Mouse (Mus musculus): ENCODE data around the gene Rnf39. TPM values are rescaled to one million over a fixed set of nuclear protein-coding genes. Genes with fewer than 3 reads are reported as not detected.
"Not testable (repeated sequence)": the region's sequence is repeated elsewhere in the genome, so short reads cannot be mapped to it uniquely, and the experiment has no call there.

Rnf39 gene
- polyA plus RNA-seq, 1 experiment from 2014 or later, result 1.1 TPM

DNA sequence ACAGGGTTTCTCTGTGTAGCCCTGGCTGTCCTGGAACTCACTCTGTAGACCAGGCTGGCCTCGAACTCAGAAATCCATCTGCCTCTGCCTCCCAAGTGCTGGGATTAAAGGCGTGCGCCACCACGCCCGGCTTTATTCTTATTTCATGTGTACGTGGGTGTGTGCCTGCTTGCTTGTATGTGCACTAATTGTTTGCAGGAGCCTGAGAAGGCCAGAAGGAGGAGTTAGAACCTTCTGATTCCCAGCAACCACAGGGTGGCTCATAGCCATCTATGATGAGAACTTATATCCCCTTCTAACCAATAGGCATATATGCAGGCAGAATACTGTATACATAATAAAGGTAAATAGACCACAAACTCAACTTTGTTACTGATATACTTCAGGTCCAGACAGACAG lies 47.9 kb downstream of the Rnf39 start:
- not testable (repeated sequence) for H3K9me3 ChIP-seq; H3K9ac ChIP-seq; H3K4me3 ChIP-seq; H3K27ac ChIP-seq; H3K4me2 ChIP-seq; H3K4me1 ChIP-seq; H3K36me3 ChIP-seq; ATAC-seq (ENCODE audit: borderline replicate concordance, extremely low read depth, low FRiP score, low TSS enrichment)
- H3K27me3 ChIP-seq, result peaks cover 30% of the 10 kb centered on the region
- WGBS, result 93% methylated on average over 6 of the region's 6 CpGs

DNA sequence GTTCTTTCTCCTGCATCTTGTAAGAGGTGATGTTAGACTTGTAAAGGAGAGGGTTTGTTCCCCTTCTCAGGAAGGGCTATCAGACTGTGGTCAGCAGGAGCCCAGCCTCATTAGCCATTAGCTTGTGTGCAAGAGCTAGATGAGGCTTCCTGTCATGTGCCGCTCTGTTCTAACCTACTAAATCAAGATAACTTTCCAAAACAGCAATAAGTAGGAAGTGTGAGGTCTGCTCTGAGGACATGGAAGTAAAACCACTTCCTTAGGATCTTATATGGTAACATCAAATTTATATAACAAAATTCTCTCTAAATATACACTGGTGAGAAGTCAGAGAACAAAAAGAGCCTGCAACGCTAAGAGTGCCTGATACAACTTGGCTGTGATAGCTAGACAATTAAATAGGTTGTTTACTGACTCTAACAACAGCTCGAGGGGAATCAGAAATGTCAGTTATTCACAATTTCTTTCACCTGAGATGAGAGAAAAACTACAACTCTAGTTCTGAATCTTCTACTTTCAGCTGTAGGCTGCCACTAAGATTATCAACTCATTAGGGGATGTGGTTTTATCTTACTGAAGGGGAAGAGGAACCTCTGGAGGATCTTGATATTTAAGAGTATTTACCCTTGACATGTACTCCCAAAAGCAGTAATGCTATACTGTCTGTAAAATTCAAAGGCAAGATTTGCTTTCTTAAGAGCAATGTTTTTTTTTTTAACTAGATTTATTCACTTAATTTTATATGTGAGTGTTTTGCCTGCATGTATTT lies 49.8 kb downstream of the Rnf39 start:
- Histone ChIP-seq H3K36me3 (no peaks in the 10 kb centered on the region), H3K27ac (no peak overlapping the region), H3K27me3 (peaks cover 23% of the 10 kb centered on the region), H3K4me1 (no peaks in the 10 kb centered on the region), H3K4me2 (no peak overlapping the region), H3K9ac (no peak overlapping the region), H3K9me3 (no peaks in the 10 kb centered on the region), H3K4me3 (no peak overlapping the region)
- WGBS, result 47% methylated on average over 3 of the region's 3 CpGs
- ATAC-seq (ENCODE audit: borderline replicate concordance, extremely low read depth, low FRiP score, low TSS enrichment), result no peak

DNA sequence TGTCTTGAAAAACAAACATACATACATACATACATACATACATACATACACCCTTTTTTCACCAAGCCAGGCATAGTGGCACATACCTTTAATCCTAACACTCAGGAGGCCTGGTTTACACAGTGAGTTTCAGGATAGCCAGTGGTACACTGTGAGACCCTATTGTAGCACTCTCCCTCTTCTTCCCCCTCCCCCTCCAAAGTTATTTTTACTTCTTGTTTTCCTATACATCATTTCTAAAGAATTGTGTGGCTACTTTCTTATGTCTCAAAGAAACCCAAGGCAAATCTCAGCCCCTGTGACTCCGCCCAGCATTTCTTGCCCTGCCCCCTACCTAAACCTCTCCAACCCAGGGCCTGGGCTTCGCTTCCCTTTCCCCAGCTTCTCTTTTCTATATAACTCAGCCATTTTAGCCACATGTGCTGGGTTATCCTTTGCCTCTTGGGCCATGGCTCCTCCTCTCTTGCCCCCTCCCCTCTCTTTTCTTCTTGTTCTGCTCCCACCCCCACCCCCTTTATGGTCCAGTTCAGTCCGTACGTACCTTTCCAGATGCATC lies 51.1 kb downstream of the Rnf39 start:
- peaks cover 10% of the 10 kb centered on the region for H3K27me3 ChIP-seq
- no peaks in the 10 kb centered on the region for H3K9me3 ChIP-seq
- H3K9ac ChIP-seq, result no peak overlapping the region
- H3K4me3 ChIP-seq, result no peak overlapping the region
- no peak overlapping the region for H3K27ac ChIP-seq
- H3K4me2 ChIP-seq, result no peak overlapping the region
- no peak for ATAC-seq (ENCODE audit: borderline replicate concordance, extremely low read depth, low FRiP score, low TSS enrichment)
- no peaks in the 10 kb centered on the region for H3K36me3 ChIP-seq
- H3K4me1 ChIP-seq, result no peaks in the 10 kb centered on the region
- WGBS, result 91% methylated on average over 4 of the region's 4 CpGs

DNA sequence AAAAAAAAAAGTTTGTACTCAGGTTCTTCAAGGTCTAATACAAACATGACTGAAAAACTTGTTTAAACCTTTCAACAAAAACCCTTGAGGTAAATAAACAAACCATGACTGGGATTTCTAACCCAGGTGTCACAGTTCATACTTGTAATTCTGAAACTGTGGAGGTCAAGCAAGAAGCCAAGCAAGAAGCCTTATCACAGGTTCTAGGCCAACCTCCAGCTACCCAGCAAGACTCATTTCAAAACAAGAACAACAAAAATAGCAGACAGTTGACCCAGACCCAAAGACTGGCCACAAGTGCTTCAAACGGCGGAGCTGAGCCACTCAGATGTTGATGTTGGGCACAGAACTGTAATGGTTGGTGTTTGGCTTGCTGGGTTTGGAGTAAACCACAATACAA lies 51.8 kb downstream of the Rnf39 start:
- Histone ChIP-seq H3K27me3 (peaks cover 3% of the 10 kb centered on the region), H3K4me1 (no peaks in the 10 kb centered on the region), H3K4me3 (no peak overlapping the region), H3K27ac (no peak overlapping the region), H3K36me3 (no peaks in the 10 kb centered on the region), H3K9me3 (no peaks in the 10 kb centered on the region), H3K4me2 (no peak overlapping the region), H3K9ac (no peak overlapping the region)
- no peak for ATAC-seq (ENCODE audit: borderline replicate concordance, extremely low read depth, low FRiP score, low TSS enrichment)
- 87% methylated on average over 2 of the region's 2 CpGs for WGBS

DNA sequence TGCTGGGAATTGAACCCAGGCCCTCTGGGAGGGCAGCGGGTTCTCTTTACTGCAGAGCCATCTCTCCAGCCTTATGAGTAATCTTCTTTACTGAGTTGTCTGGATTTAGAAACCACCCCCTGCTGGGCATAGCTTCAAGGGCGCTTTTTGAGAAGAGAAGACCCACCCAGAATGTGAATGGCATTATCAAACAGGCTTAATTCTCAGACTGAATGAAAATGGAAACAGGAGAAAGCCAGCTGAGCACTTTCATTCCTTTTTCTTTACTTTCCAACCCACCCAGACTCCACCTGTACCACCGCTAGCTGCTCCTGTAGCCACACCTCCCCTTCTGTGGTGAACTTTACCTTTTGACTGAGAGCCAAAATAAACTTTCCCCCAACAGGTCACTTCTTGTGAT lies 52.7 kb downstream of the Rnf39 start:
- no peaks in the 10 kb centered on the region for H3K27me3 ChIP-seq
- no peak for ATAC-seq (ENCODE audit: borderline replicate concordance, extremely low read depth, low FRiP score, low TSS enrichment)
- no peak overlapping the region for H3K9ac ChIP-seq
- no peaks in the 10 kb centered on the region for H3K4me1 ChIP-seq
- no peak overlapping the region for H3K4me2 ChIP-seq
- WGBS, result 62% methylated on average over 3 of the region's 3 CpGs
- no peaks in the 10 kb centered on the region for H3K36me3 ChIP-seq
- no peak overlapping the region for H3K27ac ChIP-seq
- H3K9me3 ChIP-seq, result no peaks in the 10 kb centered on the region
- no peak overlapping the region for H3K4me3 ChIP-seq

DNA sequence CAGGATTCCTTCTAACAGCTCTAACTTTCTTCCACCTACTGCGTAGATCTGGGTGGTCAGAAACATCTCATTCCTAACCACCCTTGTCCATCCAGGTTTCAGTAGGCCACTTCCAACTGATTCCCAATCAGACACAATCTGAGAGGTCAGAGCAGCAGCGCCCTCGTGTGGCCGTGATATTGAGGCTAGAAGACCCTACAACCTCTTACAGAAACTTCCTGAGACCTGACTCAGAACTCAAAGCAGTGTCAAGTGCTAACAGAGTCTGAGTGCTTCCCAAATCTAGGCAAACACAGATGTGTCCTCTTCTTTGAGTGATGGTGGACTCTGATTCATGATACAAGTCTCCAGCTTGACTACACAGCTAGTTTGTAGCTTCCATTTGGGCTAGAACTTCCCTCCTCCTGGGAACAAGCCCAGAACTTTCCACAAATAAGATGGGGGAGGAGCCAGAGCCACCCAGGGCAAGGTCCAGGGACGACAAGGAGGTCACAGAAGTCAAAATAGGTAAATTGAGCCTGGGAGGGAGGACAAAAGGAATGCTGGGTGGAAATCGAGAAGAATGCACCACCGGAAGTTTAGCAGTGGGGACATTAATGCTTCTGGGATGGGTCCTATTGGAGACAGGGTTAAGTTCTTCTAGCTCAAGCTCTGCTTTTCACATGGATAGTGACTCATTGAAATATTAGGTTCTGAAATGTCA lies 54.5 kb downstream of the Rnf39 start:
- H3K4me1 ChIP-seq, result peaks cover 3% of the 10 kb centered on the region; the same call in 1 of the 2 replicates
- no peaks in the 10 kb centered on the region for H3K27me3 ChIP-seq
- no peaks in the 10 kb centered on the region for H3K36me3 ChIP-seq
- H3K9ac ChIP-seq, result no peak overlapping the region
- H3K9me3 ChIP-seq, result no peaks in the 10 kb centered on the region
- no peak overlapping the region for H3K4me2 ChIP-seq
- ATAC-seq (ENCODE audit: borderline replicate concordance, extremely low read depth, low FRiP score, low TSS enrichment), result no peak
- no peak overlapping the region for H3K4me3 ChIP-seq
- WGBS, result 27% methylated on average over 7 of the region's 7 CpGs
- H3K27ac ChIP-seq, result no peak overlapping the region

Other genes with a start within 250 kb of the Rnf39 start
- gene H2-M10.5, start 170.0 kb upstream of the Rnf39 start, polyA plus RNA-seq (2015; fragmentation: Nextera tagmentation; extraction: Ambion mirVana), result not detected in 2 replicates
- gene H2-M10.6, start 130.7 kb upstream of the Rnf39 start, polyA plus RNA-seq (2015; fragmentation: Nextera tagmentation; extraction: Ambion mirVana), result not detected in 2 replicates
- gene Trim26, start 105.8 kb upstream of the Rnf39 start, polyA plus RNA-seq (2015; fragmentation: Nextera tagmentation; extraction: Ambion mirVana), result 39.2 and 43.6 TPM in 2 replicates
- 0.14 and 0.21 TPM in 2 replicates for gene Trim15, start 75.7 kb upstream of the Rnf39 start, polyA plus RNA-seq (2015; fragmentation: Nextera tagmentation; extraction: Ambion mirVana)
- 4.0 and 5.7 TPM in 2 replicates for gene Trim10, start 73.3 kb upstream of the Rnf39 start, polyA plus RNA-seq (2015; fragmentation: Nextera tagmentation; extraction: Ambion mirVana)
- gene Trim40, start 52.8 kb upstream of the Rnf39 start, polyA plus RNA-seq (2015; fragmentation: Nextera tagmentation; extraction: Ambion mirVana), result not detected in 2 replicates
- gene Trim31, start 44.8 kb upstream of the Rnf39 start, polyA plus RNA-seq (2015; fragmentation: Nextera tagmentation; extraction: Ambion mirVana), result 0.09 and 0.16 TPM in 2 replicates
- 104 and 113 TPM in 2 replicates for gene Ppp1r11, start 8.8 kb downstream of the Rnf39 start, polyA plus RNA-seq (2015; fragmentation: Nextera tagmentation; extraction: Ambion mirVana)
- gene Znrd1, start 15.6 kb downstream of the Rnf39 start, polyA plus RNA-seq (2015; fragmentation: Nextera tagmentation; extraction: Ambion mirVana), result 98.4 and 102 TPM in 2 replicates
- gene Znrd1as, start 15.7 kb downstream of the Rnf39 start, polyA plus RNA-seq (2015; fragmentation: Nextera tagmentation; extraction: Ambion mirVana), result 5.2 and 6.7 TPM in 2 replicates
- not detected in 2 replicates for gene 2410137M14Rik, start 38.3 kb downstream of the Rnf39 start, polyA plus RNA-seq (2015; fragmentation: Nextera tagmentation; extraction: Ambion mirVana)
- gene H2-M5, start 46.6 kb downstream of the Rnf39 start, polyA plus RNA-seq (2015; fragmentation: Nextera tagmentation; extraction: Ambion mirVana), result 0.40 and 0.48 TPM in 2 replicates
- 77.9 and 79.8 TPM in 2 replicates for gene Zfp57, start 58.2 kb downstream of the Rnf39 start, polyA plus RNA-seq (2015; fragmentation: Nextera tagmentation; extraction: Ambion mirVana)
- 0.14 TPM in 1 of 2 replicates, not detected in the other for gene Mog, start 80.5 kb downstream of the Rnf39 start, polyA plus RNA-seq (2015; fragmentation: Nextera tagmentation; extraction: Ambion mirVana)
- gene Gabbr1, start 103.0 kb downstream of the Rnf39 start, polyA plus RNA-seq (2015; fragmentation: Nextera tagmentation; extraction: Ambion mirVana), result 9.4 and 9.7 TPM in 2 replicates
- not detected in 2 replicates for gene Olfr90, start 145.6 kb downstream of the Rnf39 start, polyA plus RNA-seq (2015; fragmentation: Nextera tagmentation; extraction: Ambion mirVana)
- gene Olfr91, start 155.4 kb downstream of the Rnf39 start, polyA plus RNA-seq (2015; fragmentation: Nextera tagmentation; extraction: Ambion mirVana), result not detected in 2 replicates
- gene Olfr92, start 177.2 kb downstream of the Rnf39 start, polyA plus RNA-seq (2015; fragmentation: Nextera tagmentation; extraction: Ambion mirVana), result not detected in 2 replicates
- not detected in 2 replicates for gene Olfr93, start 218.6 kb downstream of the Rnf39 start, polyA plus RNA-seq (2015; fragmentation: Nextera tagmentation; extraction: Ambion mirVana)